Mouse (Mus musculus): Measurements from ENCODE around the gene Pbdc1.

- TF ChIP-seq POLR2A (IDR thresholded peaks at IDR 0.05; ENCODE audit: borderline replicate concordance, low read depth, low read length) (no peak), CTCF (IDR thresholded peaks at IDR 0.05; ENCODE audit: low read depth, low read length) (no peak)
Observed at GRCm38 (mm10) chrX:105079151-105079550, 405 bp upstream of the Pbdc1 start.

All from bone marrow macrophage, adult 2 months (primary cell).